Mouse (Mus musculus) hindlimb bud, embryonic 11.5 days (tissue): ENCODE measurements around the gene Triml1.

Experiments used
- DNase-seq: peaks from one replicate; pipeline ENCODE4 v3.0.0-alpha.2; 2012; ENCODE audit warnings: low read depth, low spot score; ENCODE audit errors: extremely low spot score

Triml1 gene

GRCm38 (mm10) chr8:43141386-43141785 is at the start of gene Triml1:
Triml1 (minus strand) TSS chr8:43141486.
- DNase-seq, result no peak

GRCm38 (mm10) chr8:43182281-43182680 is 41.0 kb upstream of the Triml1 start:
- DNase-seq, result no peak

- no peak for DNase-seq
Observed at GRCm38 (mm10) chr8:43180054-43180690, 38.9 kb upstream of the Triml1 start, which contains the start of gene Triml2. Triml2 (plus strand) TSS chr8:43180541.

- no peak for DNase-seq
Observed at GRCm38 (mm10) chr8:43179189-43179588, 37.9 kb upstream of the Triml1 start.

GRCm38 (mm10) chr8:43178263-43178662 is 37.0 kb upstream of the Triml1 start:
- DNase-seq, result no peak

GRCm38 (mm10) chr8:43176766-43177486 is 35.6 kb upstream of the Triml1 start:
- no peak for DNase-seq

GRCm38 (mm10) chr8:43169249-43169755 is 28.0 kb upstream of the Triml1 start:
- DNase-seq, result no peak

- DNase-seq, result no peak
Observed at GRCm38 (mm10) chr8:43168083-43168482, 26.8 kb upstream of the Triml1 start.

GRCm38 (mm10) chr8:43164453-43164852 is 23.2 kb upstream of the Triml1 start:
- DNase-seq, result no peak

GRCm38 (mm10) chr8:43163255-43163654 is 22.0 kb upstream of the Triml1 start:
- no peak for DNase-seq

GRCm38 (mm10) chr8:43149307-43149706 is 8.0 kb upstream of the Triml1 start:
- no peak for DNase-seq

GRCm38 (mm10) chr8:43111205-43111827 is 30.0 kb downstream of the Triml1 start:
- no peak for DNase-seq
